Mouse (Mus musculus) MEL (cell line): ENCODE measurements around the gene Slc51a. TPM values are rescaled to one million over a fixed set of nuclear protein-coding genes. Genes with fewer than 3 reads are reported as not detected.

Source experiments
- DNase-seq: peaks from one replicate; pipeline ENCODE4 v3.0.0; 2011; ENCODE audit warnings: low read depth, low spot score
- H3K27ac ChIP-seq: 2 replicates; pipeline ENCODE4 v1.5.1; 2012; ENCODE audit warnings: low read depth, mild to moderate bottlenecking, control low read depth, low read length, moderate library complexity; ENCODE audit not compliant: control insufficient read depth
- H3K27me3 ChIP-seq, 2 experiments: fragments of 150-350 bp in 1 of 2; sonication (generic) in 1 of 2; 2 replicates each; pipeline ENCODE4 v1.6.1; 2012; ENCODE audit warnings: low read length in 2 of 2, mild to moderate bottlenecking in 2 of 2, improper control_type of control experiment in 1 of 2, moderate library complexity in 1 of 2; ENCODE audit not compliant: insufficient read depth in 2 of 2, control insufficient read depth in 1 of 2
- H3K36me3 ChIP-seq, 2 experiments: 2 replicates each; pipeline ENCODE4 v1.6.1; 2012 to 2014; ENCODE audit warnings: low read length in 2 of 2, improper control_type of control experiment in 1 of 2, inconsistent platforms in 1 of 2, mild to moderate bottlenecking in 1 of 2; ENCODE audit not compliant: insufficient read depth in 2 of 2, control insufficient read depth in 1 of 2
- H3K4me1 ChIP-seq, 2 experiments: fragments of 150-350 bp in 1 of 2; sonication (generic) in 1 of 2; 2 replicates each; pipeline ENCODE4 v1.6.1; 2012; ENCODE audit warnings: low read length in 2 of 2, improper control_type of control experiment in 1 of 2, mild to moderate bottlenecking in 1 of 2; ENCODE audit not compliant: insufficient read depth in 2 of 2, control insufficient read depth in 1 of 2
- H3K4me3 ChIP-seq, 2 experiments: fragments of 150-350 bp in 1 of 2; sonication (generic) in 1 of 2; 2 replicates each; pipeline ENCODE4 v1.5.1; 2012; ENCODE audit warnings: low read depth in 2 of 2, low read length in 2 of 2, mild to moderate bottlenecking in 2 of 2, moderate library complexity in 2 of 2, control low read depth in 1 of 2, improper control_type of control experiment in 1 of 2; ENCODE audit not compliant: control insufficient read depth in 1 of 2, insufficient read depth in 1 of 2
- H3K79me2 ChIP-seq: 2 replicates; pipeline ENCODE4 v1.6.1; 2012; ENCODE audit warnings: mild to moderate bottlenecking, low read length, moderate library complexity; ENCODE audit not compliant: control insufficient read depth, poor library complexity, insufficient read depth
- H3K9ac ChIP-seq: 2 replicates; pipeline ENCODE4 v1.6.1; 2012; ENCODE audit warnings: low read depth, mild to moderate bottlenecking, control low read depth, low read length, moderate library complexity; ENCODE audit not compliant: control insufficient read depth, poor library complexity, severe bottlenecking
- H3K9me3 ChIP-seq: fragments of 150-350 bp; sonication (generic); replicated peaks from 2 replicates; pipeline ENCODE4 v1.6.1; 2012; ENCODE audit warnings: mild to moderate bottlenecking, low read length, improper control_type of control experiment, moderate library complexity; ENCODE audit not compliant: insufficient read depth
- CHD2 ChIP-seq: IDR thresholded peaks from 2 replicates; pipeline ENCODE4 v1.6.1; 2011; ENCODE audit warnings: low read length, improper control_type of control experiment
- E2F4 ChIP-seq: IDR thresholded peaks from 2 replicates; pipeline ENCODE4 v1.6.1; 2011; ENCODE audit warnings: low read depth, low read length, improper control_type of control experiment, borderline replicate concordance
- ELF1 ChIP-seq: IDR thresholded peaks from 2 replicates; pipeline ENCODE4 v1.6.1; 2014; ENCODE audit warnings: low read depth, mild to moderate bottlenecking, inconsistent platforms, low read length, improper control_type of control experiment, moderate library complexity
- EP300 ChIP-seq, 2 experiments: IDR thresholded peaks; 2 replicates each; pipeline ENCODE4 v1.6.1; 2011; ENCODE audit warnings: improper control_type of control experiment in 2 of 2, low read length in 2 of 2, low read depth in 1 of 2, mild to moderate bottlenecking in 1 of 2
- GABPA ChIP-seq: IDR thresholded peaks from 2 replicates; pipeline ENCODE4 v1.6.1; 2012; ENCODE audit warnings: low read depth, mild to moderate bottlenecking, inconsistent platforms, low read length, improper control_type of control experiment, moderate library complexity
- HCFC1 ChIP-seq: IDR thresholded peaks from 2 replicates; pipeline ENCODE4 v1.6.1; 2012; ENCODE audit warnings: low read depth, mild to moderate bottlenecking, inconsistent platforms, low read length, improper control_type of control experiment, moderate library complexity
- MAFK ChIP-seq: IDR thresholded peaks from 2 replicates; pipeline ENCODE4 v1.6.1; 2011; ENCODE audit warnings: low read depth, mild to moderate bottlenecking, low read length, improper control_type of control experiment, borderline replicate concordance
- MAZ ChIP-seq: IDR thresholded peaks from 2 replicates; pipeline ENCODE4 v1.6.1; 2012; ENCODE audit warnings: low read depth, mild to moderate bottlenecking, inconsistent platforms, low read length, improper control_type of control experiment
- NRF1 ChIP-seq: IDR thresholded peaks from 2 replicates; pipeline ENCODE4 v1.6.1; 2014; ENCODE audit warnings: low read depth, mild to moderate bottlenecking, inconsistent platforms, low read length, improper control_type of control experiment, moderate library complexity; ENCODE audit not compliant: poor library complexity, insufficient read depth, severe bottlenecking
- POLR2A ChIP-seq, 2 experiments: IDR thresholded peaks; 2 replicates each; pipeline ENCODE4 v1.6.1; 2011 to 2012; ENCODE audit warnings: low read length in 2 of 2, mild to moderate bottlenecking in 2 of 2, control low read depth in 1 of 2, improper control_type of control experiment in 1 of 2, low read depth in 1 of 2, moderate library complexity in 1 of 2; ENCODE audit not compliant: control insufficient read depth in 1 of 2, insufficient read depth in 1 of 2, poor library complexity in 1 of 2
- POLR2AphosphoS5 ChIP-seq: IDR thresholded peaks from 2 replicates; pipeline ENCODE4 v1.6.1; 2012; ENCODE audit warnings: low read depth, borderline replicate concordance, mild to moderate bottlenecking, inconsistent platforms, low read length, moderate library complexity, mixed read lengths
- SMC3 ChIP-seq: IDR thresholded peaks from 2 replicates; pipeline ENCODE4 v1.6.1; 2011; ENCODE audit warnings: low read depth, low read length, improper control_type of control experiment
- TBP ChIP-seq: IDR thresholded peaks from 2 replicates; pipeline ENCODE4 v1.8.0; 2011; ENCODE audit warnings: low read depth, low read length, improper control_type of control experiment
- TCF12 ChIP-seq: IDR thresholded peaks from 2 replicates; pipeline ENCODE4 v1.6.1; 2014; ENCODE audit warnings: low read depth, mild to moderate bottlenecking, inconsistent platforms, low read length, improper control_type of control experiment, moderate library complexity
- UBTF ChIP-seq: IDR thresholded peaks from 2 replicates; pipeline ENCODE4 v1.6.1; 2012; ENCODE audit warnings: low read depth, mild to moderate bottlenecking, inconsistent platforms, low read length, improper control_type of control experiment, moderate library complexity, borderline replicate concordance; ENCODE audit not compliant: insufficient read depth
- USF1 ChIP-seq: IDR thresholded peaks from 2 replicates; pipeline ENCODE4 v1.6.1; 2014; ENCODE audit warnings: low read depth, mild to moderate bottlenecking, inconsistent platforms, low read length, improper control_type of control experiment, moderate library complexity
- ZC3H11A ChIP-seq: IDR thresholded peaks from 2 replicates; pipeline ENCODE4 v1.6.1; 2012; ENCODE audit warnings: low read depth, mild to moderate bottlenecking, inconsistent platforms, low read length, improper control_type of control experiment
- ZMIZ1 ChIP-seq: IDR thresholded peaks from 2 replicates; pipeline ENCODE4 v1.6.1; 2012; ENCODE audit warnings: low read depth, mild to moderate bottlenecking, inconsistent platforms, low read length, improper control_type of control experiment, moderate library complexity
- ZNF384 ChIP-seq: IDR thresholded peaks from 2 replicates; pipeline ENCODE4 v1.6.1; 2012; ENCODE audit warnings: low read depth, mild to moderate bottlenecking, inconsistent platforms, low read length, improper control_type of control experiment
- polyA plus RNA-seq, 2 experiments: library from polyadenylated mRNA; stranded (reverse) in 1 of 2; unstranded in 1 of 2; fragments of >175 nt in 1 of 2; fragments of >200 nt in 1 of 2; gene quantifications; 2 replicates each; pipeline versions ENCODE4 v1.2.1 to v1.2.4; 2012; ENCODE audit warnings: low replicate concordance in 2 of 2, low read depth in 1 of 2; ENCODE audit not compliant: insufficient read length in 2 of 2, insufficient read depth in 1 of 2, missing spikeins in 1 of 2
- total RNA-seq: library from RNA; depleted of rRNA; stranded (reverse); fragments of 300-350 nt; gene quantifications from 2 replicates; pipeline ENCODE4 v1.2.3, GENCODE M21; 2012

Slc51a gene
- total and polyA plus RNA-seq, 3 experiments = 4.6 to 14.5 TPM; not detected in 1

DNA sequence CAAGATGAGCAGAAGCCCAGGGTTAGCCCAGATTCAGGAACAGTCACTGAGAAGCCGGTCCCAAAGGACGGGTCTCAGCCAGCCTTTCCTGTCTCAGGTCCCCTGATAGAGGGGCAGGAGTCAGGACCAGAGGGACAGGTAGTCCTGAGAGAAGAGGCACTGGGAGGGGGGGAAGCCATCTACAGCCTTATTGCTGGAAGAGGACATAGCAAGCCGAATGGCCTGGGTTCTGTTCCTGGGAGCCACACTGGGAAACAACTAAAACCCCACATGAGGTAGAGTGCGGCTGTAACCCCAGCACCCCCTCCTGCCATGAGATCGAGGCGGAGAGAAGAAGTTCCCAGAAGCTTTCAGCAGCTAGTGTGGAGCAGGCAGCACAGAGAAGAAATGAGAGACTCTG lies 26.3 kb upstream of the Slc51a start:
- H3K27me3 ChIP-seq = no peaks in the 10 kb centered on the region
- H3K27ac ChIP-seq = no peak overlapping the region
- no peaks in the 10 kb centered on the region for H3K79me2 ChIP-seq
- peaks cover 0 to 21% of the 10 kb centered on the region in 2 experiments; a peak in 2 of 4 replicates for H3K36me3 ChIP-seq
- H3K4me1 ChIP-seq = peaks cover 9 to 22% of the 10 kb centered on the region in 2 experiments
- no peaks in the 10 kb centered on the region for H3K9me3 ChIP-seq
- TF ChIP-seq NRF1 (no peak), HCFC1 (no peak), ELF1 (no peak), TCF12 (no peak), UBTF (no peak), ZC3H11A (no peak), POLR2A (IDR thresholded peaks at IDR 0.05; ENCODE audit: control insufficient read depth in 1 of 2, insufficient read depth in 1 of 2, low read depth in 1 of 2, low read length in 2 of 2, poor library complexity in 1 of 2) (no peak), ZMIZ1 (no peak), ZNF384 (no peak), CHD2 (no peak), TBP (no peak)
- TF ChIP-seq, all 39 proteins: peak for 0
- no peak overlapping the region for H3K9ac ChIP-seq
- no peak for DNase-seq
- H3K4me3 ChIP-seq = no peak overlapping the region

DNA sequence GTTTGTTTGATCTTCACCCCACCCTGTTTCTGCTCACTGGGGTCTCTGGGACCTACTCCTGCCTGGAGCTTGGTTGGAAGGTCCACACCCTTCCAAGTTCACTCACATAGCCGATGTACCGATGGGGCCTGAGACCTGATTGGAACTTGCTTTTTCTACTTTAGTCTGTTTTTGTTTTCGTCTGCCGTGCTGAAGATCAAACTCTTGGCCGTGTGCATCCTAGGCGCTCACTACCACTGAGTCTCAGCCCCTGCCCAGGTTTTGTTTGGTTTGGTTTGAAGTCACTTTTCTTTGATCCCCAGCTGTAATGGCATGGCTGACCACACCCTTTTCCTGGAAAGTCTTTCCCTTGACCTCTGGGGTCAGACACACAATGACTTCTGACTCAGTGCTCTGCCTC lies 25.7 kb upstream of the Slc51a start:
- TF ChIP-seq MAFK (no peak), TBP (no peak), ELF1 (no peak), NRF1 (no peak), SMC3 (no peak), MAZ (no peak), GABPA (no peak), ZNF384 (no peak), POLR2AphosphoS5 (no peak), HCFC1 (no peak), USF1 (no peak), EP300 (IDR thresholded peaks at IDR 0.05; ENCODE audit: low read depth in 1 of 2, low read length in 2 of 2) (no peak), E2F4 (no peak)
- DNase-seq = no peak
- Histone ChIP-seq H3K4me3 (no peak overlapping the region), H3K9ac (no peak overlapping the region), H3K27ac (no peak overlapping the region), H3K27me3 (no peaks in the 10 kb centered on the region), H3K36me3 (peaks cover 0 to 26% of the 10 kb centered on the region in 2 experiments; a peak in 2 of 4 replicates), H3K4me1 (peaks cover 12 to 25% of the 10 kb centered on the region in 2 experiments), H3K79me2 (no peaks in the 10 kb centered on the region; the same call in 1 of the 2 replicates), H3K9me3 (no peaks in the 10 kb centered on the region)
